Mouse (Mus musculus) CH12F3 (cell line): ENCODE measurements around the gene 1700069L16Rik.

Source experiments
- in situ Hi-C: fragments of 300-500 bp; cut with MboI; formaldehyde crosslinking; loops from 2 replicates; pipeline ENCODE4 v1.14.3; 2020; ENCODE audit warnings: low sequenced_read_pairs

1700069L16Rik gene

DNA sequence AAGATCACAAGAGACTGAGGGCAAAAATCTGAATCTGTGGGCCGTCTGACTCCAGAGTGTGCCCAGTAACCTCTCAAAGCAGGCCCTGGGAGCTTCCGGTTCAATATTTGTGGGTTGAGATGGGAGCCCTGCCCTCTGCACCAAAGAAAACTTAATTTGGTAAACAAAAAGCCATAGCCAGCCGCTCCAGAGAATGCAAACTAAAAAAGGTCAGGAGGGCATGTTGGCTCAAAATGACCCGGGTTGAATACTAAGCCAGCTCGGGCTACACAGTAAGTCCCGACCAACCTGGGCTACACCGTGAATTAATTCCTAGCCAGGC is 10.4 kb upstream of the 1700069L16Rik start:
- in situ Hi-C loops: no loop called here

DNA sequence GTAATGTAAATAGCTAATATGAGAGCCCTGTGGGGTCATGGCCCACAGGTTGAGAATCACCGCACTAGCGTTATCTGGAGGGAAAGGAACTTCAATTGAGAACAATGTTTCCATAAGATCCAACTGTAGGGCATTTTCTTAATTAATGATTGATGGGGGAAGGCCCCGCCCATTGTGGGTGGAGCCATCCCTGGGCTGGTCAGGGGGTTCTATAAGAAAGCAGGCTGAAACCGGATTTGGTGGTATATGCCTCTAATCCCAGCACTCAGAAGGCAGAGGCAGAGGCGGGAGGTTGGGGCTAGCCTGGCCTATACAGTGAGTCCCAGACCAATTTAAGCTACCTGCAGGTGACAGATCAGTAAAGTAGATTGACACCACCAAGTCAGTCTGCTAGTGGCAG is 9.8 kb upstream of the 1700069L16Rik start:
- in situ Hi-C loops: no loop called here

DNA sequence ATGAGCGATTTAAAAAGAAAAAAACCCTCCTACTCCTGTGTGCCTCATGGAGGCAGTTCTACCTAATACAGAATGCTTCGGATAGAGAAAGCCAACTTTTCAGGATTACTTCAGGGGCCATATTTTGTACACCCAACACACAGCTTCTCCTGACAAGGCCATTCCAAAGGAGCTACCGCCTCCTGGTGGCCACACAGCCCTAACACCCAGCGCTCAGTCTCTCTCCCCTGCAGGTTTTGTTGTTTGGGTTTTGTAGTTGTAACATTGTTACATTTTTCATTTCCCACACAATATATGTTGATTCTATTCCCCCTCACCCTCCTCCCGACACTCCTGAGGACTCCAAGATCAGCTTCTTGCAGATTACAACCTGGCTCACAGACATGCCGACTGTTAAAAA is 7.6 kb upstream of the 1700069L16Rik start:
- in situ Hi-C loops: no loop called here

DNA sequence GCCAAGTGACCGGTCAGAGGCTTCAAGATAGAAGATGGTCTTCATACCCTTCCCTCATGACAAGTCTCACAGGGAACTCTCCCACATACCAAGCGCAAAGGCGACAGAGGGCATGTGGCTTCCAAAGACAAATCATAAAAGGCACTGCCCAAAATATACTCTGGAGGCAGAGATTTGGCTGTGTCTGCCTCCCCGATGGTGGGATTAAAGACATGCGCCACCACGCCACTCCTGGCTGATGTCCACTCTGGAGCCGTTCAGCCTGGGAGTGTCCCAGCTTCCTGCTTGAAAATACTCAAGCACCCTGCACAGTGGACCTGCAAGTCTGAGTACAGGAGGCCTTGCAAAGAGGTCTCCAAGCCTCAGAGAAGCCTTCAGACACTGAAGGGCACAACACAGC is 6.6 kb upstream of the 1700069L16Rik start:
- in situ Hi-C loops: no loop called here

DNA sequence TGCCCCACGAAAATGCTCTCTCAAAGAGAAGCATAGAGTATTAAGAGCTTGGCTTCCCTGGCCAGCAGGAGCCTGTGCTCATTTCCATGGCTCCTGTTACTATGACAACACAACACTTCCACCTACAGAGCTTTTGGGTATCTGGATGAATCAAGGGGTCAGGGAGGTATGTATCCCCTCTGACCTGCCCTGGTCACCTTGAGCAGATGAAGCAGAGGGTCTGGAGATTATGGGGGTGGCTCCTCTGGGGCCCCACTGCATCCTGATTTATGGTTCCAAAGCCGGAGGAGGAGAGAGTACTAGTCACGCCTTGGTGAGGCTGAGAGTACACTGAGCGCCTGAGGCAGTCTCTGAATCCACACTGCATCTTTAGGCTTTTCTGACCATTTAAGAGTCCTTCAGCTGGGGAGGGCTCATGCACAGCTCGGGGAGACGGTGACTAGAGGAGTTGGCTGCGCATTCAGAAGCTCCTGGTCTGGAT is 6.1 kb upstream of the 1700069L16Rik start:
- in situ Hi-C loops: no loop called here

DNA sequence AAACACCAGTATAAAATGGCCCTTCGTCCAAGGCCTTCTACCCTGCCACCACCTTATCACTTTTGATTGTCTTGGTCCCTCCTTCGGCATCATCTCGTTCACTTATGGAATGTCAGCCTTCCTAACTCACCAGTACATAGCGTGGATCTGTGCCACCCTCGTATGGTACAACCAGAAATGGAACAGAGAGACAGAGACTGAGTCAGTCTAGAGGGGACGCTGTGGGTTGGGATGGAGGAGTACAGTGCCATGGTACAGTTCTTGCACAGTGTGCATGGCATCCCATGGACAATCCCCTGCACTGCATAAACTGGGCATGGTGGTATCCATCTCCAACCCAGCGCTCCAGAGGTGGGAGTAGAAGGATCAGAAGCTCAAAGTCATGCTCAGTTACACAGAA is 4.1 kb upstream of the 1700069L16Rik start:
- in situ Hi-C loops: loop anchor here (5.0 to 10.0 kb wide), 2 partner anchors 254 to 361 kb away; no protein-coding TSS in a partner anchor

DNA sequence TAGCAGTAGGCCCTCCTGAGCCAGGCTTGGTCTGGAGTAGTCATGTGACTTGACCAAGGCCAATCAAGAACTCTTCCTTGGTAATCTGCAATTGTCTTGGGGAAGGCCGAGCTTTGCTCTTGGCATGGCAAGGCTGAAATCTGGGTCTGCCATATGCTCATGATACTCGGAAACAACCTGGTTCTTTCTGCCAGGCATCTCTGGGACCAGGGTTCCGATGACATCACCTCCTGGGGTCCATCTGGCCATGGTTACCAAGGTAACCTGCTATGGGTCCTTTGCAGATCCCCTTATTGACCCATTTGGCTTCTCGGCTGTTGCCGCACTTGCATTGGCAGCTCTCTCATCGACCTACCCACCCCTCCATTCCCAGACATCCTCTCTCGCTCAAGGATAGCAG is 3.4 kb upstream of the 1700069L16Rik start:
- in situ Hi-C loops: loop anchor here (5.0 to 10.0 kb wide), 2 partner anchors 253 to 361 kb away; no protein-coding TSS in a partner anchor

DNA sequence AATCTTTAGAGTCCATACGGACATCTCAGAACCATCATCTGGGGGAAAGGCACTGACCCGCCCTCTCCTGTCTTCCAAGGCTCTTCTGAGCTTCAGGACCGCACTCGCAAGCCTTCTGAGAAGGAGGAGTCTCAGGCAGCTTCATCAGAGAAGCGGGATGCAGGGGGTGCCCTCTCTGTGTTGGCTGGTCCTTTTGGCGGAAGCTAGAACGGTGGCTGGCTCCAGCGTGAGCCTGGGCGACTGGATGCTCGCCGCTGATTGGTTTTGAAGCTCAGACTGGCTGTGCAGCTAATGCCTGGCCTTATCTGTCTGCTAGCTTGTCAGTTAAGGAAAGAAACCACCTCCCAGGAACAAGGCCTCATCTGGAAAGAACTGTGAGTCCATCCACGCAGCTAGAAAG is 2.7 kb upstream of the 1700069L16Rik start:
- in situ Hi-C loops: loop anchor here (5.0 to 10.0 kb wide), 2 partner anchors 252 to 360 kb away; no protein-coding TSS in a partner anchor

DNA sequence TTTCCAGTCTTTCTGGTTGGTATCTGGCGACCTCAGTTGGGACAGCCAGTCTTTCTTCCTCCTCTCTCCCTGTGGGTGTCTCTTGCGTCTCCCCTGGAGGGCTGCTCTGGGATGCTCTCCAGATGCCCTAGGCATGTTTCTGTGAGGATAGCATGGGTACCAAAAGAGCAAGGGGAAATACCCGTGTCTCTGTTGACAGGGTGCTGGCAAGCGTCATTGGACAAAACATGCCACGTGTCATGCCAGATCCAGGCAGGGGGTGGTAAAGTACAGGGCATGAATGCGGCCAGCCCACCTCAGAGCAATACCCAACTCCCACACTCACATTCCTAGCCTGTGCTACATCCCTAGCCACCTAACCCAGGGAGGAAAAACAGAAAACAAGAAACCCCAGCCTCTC is 2.0 kb upstream of the 1700069L16Rik start:
- in situ Hi-C loops: loop anchor here (5.0 to 10.0 kb wide), 2 partner anchors 252 to 359 kb away; no protein-coding TSS in a partner anchor

DNA sequence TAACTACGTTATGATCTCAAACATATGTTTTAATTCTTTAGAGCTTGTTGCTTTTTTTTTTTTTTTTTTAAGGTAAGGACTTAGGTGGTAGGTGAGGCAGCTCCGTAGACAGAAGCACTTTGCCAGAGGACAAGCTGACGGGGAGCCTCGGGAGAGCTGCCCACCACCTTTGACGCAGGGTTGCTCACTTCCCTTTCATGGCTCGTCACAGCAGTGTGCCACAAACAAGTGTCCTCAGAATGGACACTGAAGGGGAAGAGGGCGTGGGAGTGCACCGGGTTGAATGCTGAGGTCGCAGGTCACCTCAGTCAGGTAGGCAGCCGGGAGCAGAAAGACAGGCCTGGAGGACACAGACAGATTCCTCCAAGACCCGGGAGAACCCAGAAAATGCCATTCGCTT is 845 bp upstream of the 1700069L16Rik start:
- in situ Hi-C loops: loop anchor here (5.0 to 10.0 kb wide), 2 partner anchors 251 to 358 kb away; no protein-coding TSS in a partner anchor

DNA sequence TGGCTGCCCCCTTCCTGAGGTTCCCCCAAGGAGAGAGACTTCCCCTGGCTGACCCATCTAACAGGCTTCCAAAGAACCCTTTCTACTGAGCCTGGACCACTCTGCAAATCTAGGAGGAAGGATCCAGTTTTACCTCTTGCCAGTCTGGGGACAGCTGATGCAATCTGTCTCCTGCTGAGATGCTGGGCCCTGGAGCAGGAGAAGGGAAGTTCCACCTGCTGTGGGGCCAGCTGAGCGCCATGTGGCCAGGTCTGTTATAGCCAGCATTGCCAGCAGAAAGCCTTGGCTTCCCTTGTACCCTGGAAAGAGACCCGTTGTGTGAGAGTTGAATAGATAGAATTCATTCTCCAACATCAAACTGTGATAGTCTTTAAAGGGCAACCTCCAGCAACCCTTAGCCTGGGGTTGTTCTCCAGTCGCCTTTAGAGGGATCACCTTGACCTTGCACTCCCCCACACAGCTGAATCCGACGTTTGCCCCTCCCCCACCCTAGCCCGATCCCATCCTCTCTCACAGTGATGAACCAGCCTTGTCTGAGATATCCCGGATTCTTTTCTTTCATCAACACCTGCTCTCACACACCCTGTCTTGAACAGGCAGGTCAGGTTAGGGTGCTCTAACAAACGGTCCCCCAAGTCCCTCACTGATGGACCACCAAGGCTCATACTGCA is 870 bp downstream of the 1700069L16Rik start:
- in situ Hi-C loops: loop anchor here (10.0 kb wide), 1 partner anchor 249 kb away; no protein-coding TSS in a partner anchor

DNA sequence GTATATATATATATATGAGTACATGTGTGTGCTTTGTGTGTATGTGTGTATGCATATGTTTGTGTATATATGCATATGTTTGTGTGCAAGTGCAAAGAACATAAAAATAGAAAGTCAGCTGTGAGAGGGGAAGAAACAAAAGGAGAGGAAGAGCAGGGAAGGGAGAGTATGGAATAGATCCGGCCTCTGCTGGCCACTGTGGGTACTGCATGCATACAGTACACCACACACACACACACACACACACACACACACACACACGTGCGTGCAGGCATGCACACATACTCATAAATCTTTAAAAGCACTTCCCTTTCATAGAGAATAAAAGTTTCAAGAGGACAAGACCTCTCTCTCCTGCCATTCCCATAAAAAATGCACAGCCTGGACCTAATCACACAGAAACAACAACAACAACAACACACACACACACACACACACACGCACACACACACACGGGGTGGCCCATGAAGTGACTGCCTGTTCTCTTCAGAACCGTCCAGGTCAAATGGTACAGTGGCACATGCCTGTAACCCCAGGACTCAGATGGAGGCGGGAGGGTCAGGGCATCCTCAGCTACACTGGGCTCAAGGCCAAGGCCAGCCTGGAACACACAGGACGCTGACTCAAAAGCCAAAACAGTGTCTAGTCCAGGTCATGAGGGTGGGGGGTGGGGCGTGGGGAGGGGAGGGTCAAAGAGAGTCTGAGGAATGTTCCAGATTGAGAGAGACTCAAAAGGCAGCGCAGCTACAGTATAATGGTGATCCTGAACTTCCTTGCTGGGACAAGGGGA is 2.2 kb downstream of the 1700069L16Rik start:
- in situ Hi-C loops: loop anchor here (10.0 kb wide), 1 partner anchor 248 kb away; no protein-coding TSS in a partner anchor

DNA sequence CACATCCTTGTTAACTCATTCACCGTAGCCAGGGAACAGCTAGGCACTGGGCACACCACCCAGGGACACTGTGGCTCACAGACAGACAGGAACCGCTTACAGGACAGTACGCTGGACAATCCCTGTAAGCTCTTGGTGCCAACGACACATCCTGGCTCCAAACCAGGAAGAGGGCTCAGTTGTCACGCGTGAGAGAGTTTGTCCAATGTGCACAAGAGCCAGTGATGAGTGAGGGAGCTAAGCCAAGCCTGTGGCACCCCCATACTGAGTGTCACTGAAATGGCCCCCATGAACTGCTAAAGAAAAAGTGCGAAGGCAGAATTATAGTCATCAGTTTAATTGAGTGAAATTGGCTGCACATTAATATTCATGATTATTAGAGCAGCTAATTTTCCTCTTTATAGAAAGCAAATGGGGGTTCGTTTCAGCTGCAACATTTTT is 5.3 kb downstream of the 1700069L16Rik start:
- in situ Hi-C loops: no loop called here

DNA sequence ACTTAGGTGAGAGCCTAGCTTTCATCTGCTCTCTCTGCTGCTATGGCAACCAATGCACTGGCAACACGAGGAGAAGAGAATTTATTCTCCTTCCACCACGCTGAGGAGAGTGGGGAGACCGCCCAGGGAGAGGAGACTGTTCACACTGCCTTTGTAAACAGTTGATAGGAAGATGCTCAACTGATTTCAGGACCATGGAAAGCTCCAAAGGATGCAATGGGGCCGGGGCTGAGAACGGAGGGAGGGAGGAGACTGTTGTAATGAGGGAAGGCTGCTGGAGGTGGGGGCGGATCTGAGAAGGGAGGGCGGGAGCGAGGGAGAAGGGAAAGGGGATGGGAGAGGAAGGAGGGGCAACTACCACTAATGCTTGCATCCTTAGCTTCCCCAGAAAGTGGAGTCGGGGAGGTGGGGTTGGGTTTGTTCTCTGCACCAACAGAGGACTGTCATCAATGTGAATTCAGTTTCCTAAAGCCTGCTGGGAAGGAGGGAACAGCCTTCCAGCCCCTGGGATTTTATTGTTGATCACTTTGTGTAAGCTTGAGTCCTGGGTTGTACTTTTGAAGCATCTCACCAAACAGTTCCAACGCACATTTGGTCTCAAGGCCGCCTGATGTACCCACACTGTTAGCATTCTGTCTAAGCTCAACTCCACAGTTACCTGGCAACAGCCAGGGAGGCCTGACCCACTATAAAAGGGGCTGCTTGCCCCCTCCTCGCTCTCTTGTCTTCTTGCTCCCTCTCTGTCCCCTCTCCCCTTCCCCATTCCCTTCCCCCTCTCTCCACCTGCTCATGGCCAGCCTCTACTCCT is 7.8 kb downstream of the 1700069L16Rik start:
- in situ Hi-C loops: no loop called here

DNA sequence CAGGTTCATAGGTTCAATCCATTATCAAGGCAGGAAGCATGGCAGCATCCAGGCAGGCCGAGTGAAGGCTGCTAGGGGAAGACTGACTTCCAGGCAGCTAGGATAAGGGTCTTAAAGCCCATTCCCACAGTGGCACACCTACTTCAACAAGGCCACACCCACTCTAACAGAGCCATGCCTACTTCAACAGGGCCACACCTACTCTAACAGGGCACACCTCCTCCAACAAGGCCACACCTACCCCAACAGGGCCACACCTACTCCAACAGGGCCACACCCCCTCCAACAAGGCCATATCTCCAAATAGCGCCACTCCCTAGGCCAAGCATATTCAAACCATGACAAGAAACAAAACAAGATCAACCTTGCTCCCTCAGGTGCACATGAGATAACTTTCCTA is 11.7 kb downstream of the 1700069L16Rik start:
- in situ Hi-C loops: no loop called here

DNA sequence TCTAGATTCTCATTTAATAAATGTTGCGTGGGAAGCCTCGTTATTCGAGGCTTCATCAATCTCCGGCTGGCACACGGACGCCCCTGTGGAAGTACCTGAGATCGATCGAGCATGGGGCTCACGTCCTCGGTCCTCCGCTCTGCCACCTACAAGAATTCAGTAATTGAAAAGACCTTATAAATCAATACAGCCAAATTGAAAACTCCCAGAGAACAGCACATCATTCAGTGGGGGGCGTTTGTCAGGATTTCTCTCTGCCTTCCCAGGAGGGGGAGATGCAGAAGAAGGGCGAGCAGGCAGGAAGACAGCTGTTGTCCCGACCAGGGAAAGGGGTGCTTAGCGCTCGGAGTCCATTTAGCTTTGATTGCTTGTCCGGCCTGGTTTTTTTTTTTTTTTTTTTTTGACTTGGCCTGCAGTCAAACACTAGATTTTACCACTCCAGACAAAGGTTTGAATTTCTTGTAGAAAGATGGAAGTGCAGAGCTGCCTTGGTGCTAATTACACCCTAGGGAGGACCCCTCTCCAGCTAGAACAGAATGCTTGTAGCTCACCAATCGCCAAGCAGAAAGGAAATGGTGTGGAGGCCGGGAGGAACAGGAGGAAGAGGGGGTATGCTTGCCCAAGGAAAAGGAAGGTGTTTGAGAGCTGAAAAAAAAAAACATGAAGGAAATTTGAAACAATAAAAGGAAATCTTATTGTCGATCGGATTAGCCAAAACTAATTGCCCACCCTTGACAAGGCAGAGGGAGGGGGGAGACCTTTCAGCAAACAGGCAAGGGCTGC is 20.6 kb downstream of the 1700069L16Rik start:
- in situ Hi-C loops: no loop called here

DNA sequence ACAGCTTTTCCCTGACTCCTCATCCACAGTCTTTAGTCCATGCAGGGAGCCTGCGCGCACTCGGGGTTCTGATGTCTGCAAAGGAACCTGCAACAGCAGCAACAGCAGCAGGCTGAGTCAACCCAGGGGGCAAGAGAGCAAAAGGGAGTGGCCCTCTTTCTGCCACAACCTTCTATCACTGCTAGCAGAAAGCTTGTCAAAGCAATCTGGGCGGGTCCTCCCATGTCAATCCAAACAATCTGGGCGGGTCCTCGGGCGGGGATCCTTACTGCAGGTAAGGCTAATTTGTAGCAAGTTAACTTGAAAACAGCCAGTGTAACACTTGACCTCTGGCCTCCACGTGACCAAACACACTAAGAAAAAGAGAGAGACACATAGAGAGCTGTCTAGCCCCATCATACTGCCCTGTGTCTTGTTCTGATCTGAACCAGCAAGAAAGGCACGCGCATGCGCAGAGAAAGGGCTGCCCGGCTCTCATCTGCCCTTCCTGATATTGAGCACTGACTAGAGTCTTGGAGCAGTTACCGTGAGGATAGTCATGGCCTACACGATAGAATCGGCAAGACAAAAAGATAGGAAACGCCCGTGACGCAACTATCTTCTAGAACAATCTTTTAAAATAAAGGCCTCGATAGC is 24.1 kb downstream of the 1700069L16Rik start:
- in situ Hi-C loops: no loop called here

DNA sequence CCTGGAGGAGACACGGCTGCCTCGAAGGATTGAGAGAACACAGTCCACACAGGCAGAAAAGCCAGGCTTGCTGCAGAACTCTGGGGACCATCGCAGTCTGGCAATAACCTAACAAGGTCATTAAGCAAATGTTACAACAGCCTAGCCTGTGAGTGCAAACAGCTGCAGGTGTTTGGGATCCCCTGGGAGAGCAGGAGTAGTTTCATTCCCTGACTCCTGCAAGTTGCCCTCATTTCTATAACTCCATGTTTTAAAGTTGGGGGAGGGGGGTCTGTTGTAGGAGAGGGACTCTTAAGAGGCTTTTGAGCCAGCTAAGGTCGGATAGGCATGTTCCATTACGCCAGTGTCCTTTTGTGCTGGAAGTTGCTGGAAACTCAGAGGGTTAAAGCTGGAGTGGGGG is 30.2 kb downstream of the 1700069L16Rik start:
- in situ Hi-C loops: no loop called here

DNA sequence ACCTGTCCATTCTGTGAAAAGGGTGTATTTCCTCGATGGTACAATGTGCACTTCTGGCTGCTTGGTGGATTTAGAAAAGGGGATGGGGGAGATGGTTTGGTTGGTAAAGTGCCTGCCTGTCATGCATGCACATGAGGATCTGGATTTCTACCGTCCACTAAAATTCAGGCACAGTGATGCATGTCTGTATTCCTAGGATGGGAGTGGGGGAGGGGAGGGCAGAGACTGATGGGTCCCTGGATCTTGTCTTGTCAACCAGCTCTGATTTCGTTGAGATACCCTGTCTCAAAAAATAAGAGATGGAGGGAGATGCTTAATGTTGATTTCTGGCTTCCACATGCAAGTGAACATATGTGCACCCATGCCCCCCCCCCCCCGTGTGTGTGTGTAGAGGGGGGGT is 30.6 kb downstream of the 1700069L16Rik start:
- in situ Hi-C loops: no loop called here
